Mouse (Mus musculus) MEL-GATA-1-ER (cell line): ENCODE data around the gene Tat.

ENCODE experiments used
- DNase-seq: peaks from one replicate; pipeline ENCODE4 v3.0.0-alpha.2; 2012; ENCODE audit warnings: low read depth; ENCODE audit errors: extremely low read depth

The Tat gene

DNA sequence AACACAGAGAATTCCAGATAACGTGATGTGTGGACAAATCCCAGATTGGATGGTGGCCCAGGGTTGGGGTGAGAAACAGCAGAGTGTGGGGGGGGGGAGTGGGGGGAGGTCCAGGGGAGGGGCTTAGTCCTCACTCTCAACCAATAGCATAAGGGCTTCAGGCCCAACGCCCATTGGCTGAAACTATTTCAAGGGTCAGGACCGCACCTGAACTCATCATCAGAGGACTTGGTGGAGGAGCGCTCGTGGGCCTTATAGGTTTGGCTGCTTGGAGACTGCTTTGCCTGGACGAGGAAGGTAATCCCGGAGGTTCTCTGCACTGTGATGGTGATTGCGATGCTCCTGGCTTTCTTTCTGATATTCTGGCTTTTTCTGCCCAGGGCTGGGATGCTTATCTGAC is at the start of gene Tat:
Gene Tat (plus strand): TSS at position 214 of the 400 bp plus-strand sequence.
- DNase-seq = no peak

GRCm38 (mm10) chr8:109941606-109942360 is 48.5 kb upstream of the Tat start:
- no peak for DNase-seq

- DNase-seq = no peak
These were observed 45.0 kb upstream of the Tat start for GRCm38 (mm10) chr8:109945153-109945632.

DNA sequence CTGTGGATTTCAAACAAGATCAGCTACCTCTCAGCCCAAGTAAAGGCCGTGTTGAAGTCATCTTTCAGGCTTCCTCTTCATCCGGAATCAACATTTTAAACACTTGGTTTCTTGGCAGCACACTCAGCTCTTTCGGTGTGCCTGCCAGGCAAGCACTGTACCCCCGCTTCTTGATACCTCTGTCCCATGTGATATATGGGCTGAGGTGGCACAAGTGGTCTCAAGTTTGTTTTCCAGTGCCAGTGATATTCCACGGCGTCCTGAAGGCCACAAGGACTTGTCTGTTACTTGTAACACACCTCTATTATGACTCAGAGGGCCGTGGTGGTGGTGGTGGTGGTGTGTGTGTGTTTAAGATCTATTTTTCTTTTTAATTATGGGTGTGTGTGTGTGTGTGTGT is 44.5 kb upstream of the Tat start:
- no peak for DNase-seq

DNA sequence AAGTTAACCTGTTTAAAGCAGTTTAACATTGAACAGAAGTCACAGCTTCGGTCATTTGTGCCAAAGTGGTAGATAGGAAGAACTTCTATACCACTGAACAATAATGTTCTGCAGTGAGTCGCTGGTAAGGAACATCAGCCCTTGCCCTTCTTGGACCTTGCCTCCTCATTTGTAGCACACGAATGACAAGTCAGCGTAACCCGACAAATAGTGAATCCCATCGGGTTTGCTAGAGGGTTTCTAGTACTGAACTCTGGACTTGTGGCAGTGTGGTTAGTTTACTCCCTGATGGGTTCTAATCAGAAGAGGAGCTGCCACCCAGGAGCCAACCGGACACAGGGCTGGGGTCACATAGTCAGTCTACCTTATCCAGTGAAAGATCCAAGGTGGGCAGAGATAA is 44.0 kb upstream of the Tat start:
- no peak for DNase-seq

- peak; percentile 25 for DNase-seq
These were observed 42.6 kb upstream of the Tat start for GRCm38 (mm10) chr8:109947447-109948284.

DNA sequence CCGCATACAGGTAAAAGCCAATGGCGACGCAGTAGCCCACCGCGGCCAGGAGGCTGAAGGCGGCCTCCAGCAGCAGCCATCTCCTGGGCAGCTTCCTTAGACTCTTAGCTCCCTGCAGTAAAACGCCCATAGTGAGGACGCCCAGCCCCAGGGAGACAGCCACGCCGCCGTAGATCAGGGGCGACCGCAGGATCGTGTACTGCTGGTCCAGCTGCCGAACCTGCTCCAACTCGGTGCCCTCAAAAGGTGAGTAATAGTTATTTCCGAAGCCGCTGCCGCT is 42.0 kb upstream of the Tat start:
- DNase-seq = no peak

GRCm38 (mm10) chr8:109952171-109952570 is 38.1 kb upstream of the Tat start:
- DNase-seq = no peak

- DNase-seq = no peak
These were observed 35.7 kb upstream of the Tat start for GRCm38 (mm10) chr8:109954486-109954948.

DNA sequence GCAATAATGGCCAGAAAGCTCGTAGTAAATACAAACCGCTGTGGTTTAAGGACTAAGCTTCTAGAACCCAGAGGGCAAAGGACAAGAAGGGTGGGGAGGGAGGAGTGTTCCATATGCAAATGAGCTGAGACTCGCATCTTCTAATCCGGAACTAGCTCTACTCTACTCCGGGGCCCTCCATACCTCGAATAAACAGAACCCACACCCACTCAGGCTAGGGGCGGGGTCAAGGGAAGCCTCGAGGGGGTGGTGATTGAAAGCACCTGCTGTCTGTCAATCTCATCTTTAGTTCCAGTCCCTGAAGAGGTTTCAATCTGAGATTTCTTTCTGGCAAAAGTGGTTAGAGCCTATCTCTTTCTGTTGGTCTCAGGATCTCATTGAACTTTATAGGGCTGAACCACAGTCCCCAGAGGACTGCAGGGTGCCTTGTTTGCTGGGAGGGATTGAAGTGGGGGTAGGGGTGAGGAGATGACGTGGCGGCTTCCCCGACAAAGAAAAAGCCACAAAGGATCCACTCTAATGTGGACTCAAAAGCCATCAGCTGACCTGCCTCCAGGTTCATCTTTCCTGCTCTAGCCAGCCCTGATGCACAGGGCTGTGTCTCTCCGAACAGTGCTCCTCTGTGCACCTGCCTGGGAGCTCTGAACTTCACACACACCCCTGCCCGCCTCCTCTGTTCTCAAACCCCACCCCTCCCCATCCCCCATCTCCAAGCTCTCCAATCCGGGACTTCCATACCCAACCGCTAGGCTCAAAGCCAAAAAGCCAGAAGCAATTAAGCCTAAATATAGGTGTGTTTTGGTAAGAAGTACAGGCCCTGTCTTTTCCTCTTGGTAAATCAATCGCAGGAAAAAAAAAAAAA is 32.8 kb upstream of the Tat start:
- peak; percentile 15 for DNase-seq

- no peak for DNase-seq
These were observed 32.1 kb upstream of the Tat start for GRCm38 (mm10) chr8:109958036-109958655.

GRCm38 (mm10) chr8:109959112-109959511 is 31.1 kb upstream of the Tat start:
- DNase-seq = no peak

GRCm38 (mm10) chr8:109961693-109962367 is 28.4 kb upstream of the Tat start, which contains the start of gene Marveld3:
Gene Marveld3 (minus strand): TSS chr8:109962203.
- no peak for DNase-seq

DNA sequence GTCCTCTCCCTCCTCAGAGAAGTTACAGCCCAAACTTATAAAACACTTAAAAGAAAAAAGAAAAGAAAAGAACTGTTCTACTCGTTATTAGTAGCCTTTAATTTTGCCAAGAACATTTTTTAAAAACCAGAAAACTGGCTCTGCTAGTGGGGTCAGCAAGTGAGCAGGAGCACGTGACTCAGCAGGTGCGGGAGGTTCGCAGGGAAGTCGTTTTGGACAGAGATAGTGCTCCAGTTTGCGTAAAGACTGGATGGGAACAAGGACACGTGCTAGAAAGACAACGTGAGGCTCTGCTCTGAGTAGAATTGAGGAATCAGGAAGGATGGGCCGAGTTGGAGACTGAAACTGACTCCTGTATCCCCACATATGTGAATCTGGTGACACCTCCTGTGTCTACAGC is 27.3 kb upstream of the Tat start:
- DNase-seq = no peak

DNA sequence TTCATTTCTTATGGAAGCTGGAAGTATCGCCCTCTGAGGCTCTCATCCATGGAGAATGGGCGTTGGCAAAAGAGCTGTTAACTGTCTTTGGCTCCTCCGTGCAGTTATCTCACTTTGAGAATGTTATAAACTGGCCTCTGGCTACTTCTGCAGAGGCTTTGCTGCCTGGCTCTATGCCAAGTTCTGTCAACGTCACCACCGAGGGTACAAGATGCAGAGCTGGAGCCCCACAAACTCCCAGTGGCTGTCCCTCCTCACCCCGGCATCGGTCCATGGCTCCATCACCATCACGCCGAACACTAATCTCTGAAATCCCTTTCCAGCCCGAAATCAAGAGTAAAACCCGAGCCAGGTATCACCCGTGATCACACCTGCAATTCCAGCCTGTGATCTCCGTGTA is 26.8 kb upstream of the Tat start:
- no peak for DNase-seq

DNA sequence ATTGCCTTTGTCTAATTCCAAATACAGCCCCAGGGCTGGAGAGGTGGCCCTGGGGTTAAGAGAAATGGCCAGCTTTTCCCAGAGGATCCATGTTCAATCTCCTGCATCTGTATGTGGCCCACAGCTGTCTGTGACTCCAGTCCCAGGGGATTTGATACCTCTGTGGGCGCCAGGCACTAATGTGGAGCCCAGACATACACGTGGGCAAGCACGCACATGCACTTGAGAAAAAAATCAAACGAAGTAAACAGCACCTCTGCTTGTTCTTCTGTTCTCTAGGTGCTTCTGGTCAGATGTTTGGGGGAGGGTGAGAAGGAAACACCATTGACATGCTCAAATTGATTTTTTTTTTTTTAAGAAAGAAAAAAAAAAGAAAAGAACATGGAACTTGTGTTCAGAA is 26.1 kb upstream of the Tat start:
- no peak for DNase-seq

DNA sequence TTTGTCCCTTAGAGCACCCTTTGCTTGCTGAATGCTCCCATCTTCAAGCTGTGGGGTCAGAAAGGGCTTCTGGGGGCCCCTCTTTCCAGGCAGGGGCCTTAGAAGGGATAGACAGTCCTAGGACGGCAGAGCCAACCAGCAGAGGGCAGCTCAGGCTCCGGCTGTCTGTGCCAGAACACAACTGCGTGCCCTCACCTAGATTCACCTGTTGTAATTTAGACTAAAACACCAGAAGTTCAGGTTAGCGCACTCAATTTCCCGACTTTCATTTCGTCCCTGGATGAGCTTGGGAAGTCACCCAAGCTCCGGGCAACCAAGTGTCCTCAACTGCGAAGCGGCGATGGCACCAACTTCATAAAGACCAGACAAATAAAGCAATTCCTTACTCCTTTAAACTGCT is 21.4 kb upstream of the Tat start:
- no peak for DNase-seq

GRCm38 (mm10) chr8:109970323-109970722 is 19.9 kb upstream of the Tat start:
- peak; percentile 47 for DNase-seq

GRCm38 (mm10) chr8:109972901-109973300 is 17.3 kb upstream of the Tat start:
- DNase-seq = no peak

GRCm38 (mm10) chr8:109979339-109979738 is 10.9 kb upstream of the Tat start:
- DNase-seq = no peak
